7 mouse cellular contexts compared by ENCODE assay signal in the genomic region with DNA sequence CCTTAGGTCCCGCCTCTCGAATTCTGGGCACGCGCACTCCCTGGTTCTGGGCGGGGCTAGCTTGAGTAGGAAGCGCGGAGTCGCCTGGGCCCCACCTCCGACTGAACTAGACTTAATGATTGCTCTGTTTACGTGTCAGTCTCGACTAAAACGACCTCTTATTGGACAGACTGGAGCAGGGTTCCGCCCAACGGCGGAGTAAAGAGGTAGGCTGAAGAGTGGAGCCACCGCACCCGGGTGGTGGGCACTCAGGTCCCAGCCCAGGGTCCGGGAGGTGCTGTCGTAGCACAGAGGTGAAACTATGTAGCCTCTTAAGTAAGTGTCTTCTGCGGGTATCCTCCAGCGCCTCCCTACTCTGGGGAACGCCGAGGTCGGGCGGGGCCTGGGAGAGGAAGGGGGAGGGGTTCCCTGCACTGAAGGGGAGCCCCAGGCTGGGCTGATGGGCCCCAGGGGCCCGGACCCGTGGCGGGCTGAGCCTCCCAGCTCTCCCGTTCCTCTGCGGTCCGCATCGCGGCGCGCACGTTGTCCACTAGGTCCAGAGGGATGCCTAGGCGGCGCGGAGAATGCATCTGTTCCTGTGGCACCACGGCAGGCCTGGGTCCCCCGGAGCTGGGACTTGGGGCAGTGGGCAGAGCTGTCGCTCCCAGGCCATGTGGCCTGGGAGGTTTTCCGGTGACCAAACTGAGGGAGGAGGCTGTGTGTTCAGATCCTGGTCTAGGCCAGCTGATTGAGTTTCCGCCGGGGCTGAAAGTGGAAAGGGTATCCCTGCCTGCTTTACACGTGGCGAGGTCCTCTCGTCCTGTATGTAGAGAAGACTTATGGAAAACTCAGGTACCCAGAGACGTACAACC. TPM values are rescaled to one million over a fixed set of nuclear protein-coding genes. Genes with fewer than 3 reads are reported as not detected.
DNase-seq lines count a peak whose midpoint lies in the region; ATAC-seq lines count a peak whose summit lies in the region.

TSS of gene Ankrd27 (plus strand) at position 190 of the 851 bp plus-strand sequence.

- DNase-seq in adrenal gland, adult 2 months = peak; percentile 97
- DNase-seq in embryo, embryonic 11.5 days (ENCODE audit: low read depth, low spot score) = peak; percentile 95
- peak; percentile 92 to 93 for DNase-seq in gastrocnemius, postnatal 36 days
- DNase-seq in left cerebral cortex, postnatal 25 days (ENCODE audit: low spot score in 2 of 2) = peak; percentile 95 to 98
- DNase-seq in midbrain, embryonic 10.5 days (ENCODE audit: low spot score) = peak; percentile 95
- DNase-seq in right cerebral cortex, postnatal 4 days = peak; percentile 89

- WGBS in intestine, embryonic 15.5 days = under 1% methylated on average over 49 of the region's 49 CpGs
- under 1% methylated on average over 49 of the region's 49 CpGs for WGBS in midbrain, embryonic 10.5 days

- H3K27me3 ChIP-seq in intestine, embryonic 15.5 days (replicated peaks) = peaks cover 25% of the 10 kb centered on the region
- peaks cover 39% of the 10 kb centered on the region for H3K27me3 ChIP-seq in midbrain, embryonic 10.5 days (ENCODE audit: low read depth, poor library complexity, severe bottlenecking)

- H3K9me3 ChIP-seq in intestine, embryonic 15.5 days = no peaks in the 10 kb centered on the region
- no peaks in the 10 kb centered on the region for H3K9me3 ChIP-seq in midbrain, embryonic 10.5 days (replicated peaks)

- intact Hi-C loops in gastrocnemius, postnatal 36 days (cut with DNase I) = no loop called here
- intact Hi-C loops in left cerebral cortex, postnatal 25 days (cut with DNase I) = no loop called here

- no peaks in the 10 kb centered on the region for H3K36me3 ChIP-seq in intestine, embryonic 15.5 days
- no peaks in the 10 kb centered on the region for H3K36me3 ChIP-seq in midbrain, embryonic 10.5 days

- H3K4me2 ChIP-seq in intestine, embryonic 15.5 days (replicated peaks) = peak within 1 kb of the TSS; percentile 100

- H3K9ac ChIP-seq in intestine, embryonic 15.5 days = peak within 1 kb of the TSS; percentile 86

- H3K27ac ChIP-seq in intestine, embryonic 15.5 days = peak within 1 kb of the TSS; percentile 77
- peak within 1 kb of the TSS; percentile 88 for H3K27ac ChIP-seq in midbrain, embryonic 10.5 days (replicated peaks)

- ATAC-seq in intestine, embryonic 15.5 days = peak; percentile 98

- peak within 1 kb of the TSS; percentile 95 for H3K4me3 ChIP-seq in intestine, embryonic 15.5 days (replicated peaks)
- H3K4me3 ChIP-seq in midbrain, embryonic 10.5 days = peak within 1 kb of the TSS; percentile 84

- peaks cover 29% of the 10 kb centered on the region for H3K4me1 ChIP-seq in intestine, embryonic 15.5 days (replicated peaks)
- H3K4me1 ChIP-seq in midbrain, embryonic 10.5 days = peaks cover 50% of the 10 kb centered on the region

RNA-seq across cellular contexts. Expression of gene Ankrd27, which starts in this region (rescaled TPM):
- 10 to 100 TPM; 27.7 to 30.4 TPM for total RNA-seq in adrenal gland, adult 2 months (2021)
- polyA plus RNA-seq in adrenal gland, adult 2 months (2012; rRNA removed) = 14.5 and 19.9 TPM in 2 replicates
- 10 to 100 TPM in 1 of 2 experiments, 1 to 10 TPM in 1; 7.4 to 10.6 TPM for total RNA-seq in gastrocnemius, postnatal 36 days (2021)
- polyA plus RNA-seq in intestine, embryonic 15.5 days (2015; fragmentation: Nextera tagmentation; extraction: Ambion mirVana) = 34.6 and 38.0 TPM in 2 replicates
- 10 to 100 TPM; 40.3 to 42.6 TPM for total RNA-seq in left cerebral cortex, postnatal 25 days (2021)
- 37.7 and 39.2 TPM in 2 replicates for polyA plus RNA-seq in midbrain, embryonic 10.5 days (2016; fragmentation: Nextera tagmentation; extraction: Ambion mirVana)

Comparison
In these comparisons a context has a peak if more than half of its experiments do, and no peak if none do; other contexts are left out.
1. Peak in every context shown above with its lines: DNase-seq, ATAC-seq, H3K4me3 ChIP-seq and H3K27ac ChIP-seq.